Mouse (Mus musculus) limb, embryonic 12.5 days (tissue): ENCODE data around the gene Brpf3. TPM values are rescaled to one million over a fixed set of nuclear protein-coding genes. Genes with fewer than 3 reads are reported as not detected.

Experiments used
- ATAC-seq: fragments of 200-750 bp; cut with Nextera tagmentation; 2 replicates; pipeline ENCODE4 v1.8.0; 2017; ENCODE audit warnings: low read depth, moderate TSS enrichment; ENCODE audit not compliant: insufficient number of reproducible peaks, insufficient read depth, low FRiP score, low TSS enrichment
- H3K27ac ChIP-seq: fragments of 300-500 bp; sonication (generic); 2 replicates; pipeline ENCODE4 v1.5.1; 2016; ENCODE audit warnings: mild to moderate bottlenecking, moderate library complexity
- H3K27me3 ChIP-seq: fragments of 300-500 bp; sonication (generic); 2 replicates; pipeline ENCODE4 v1.6.1; 2016; ENCODE audit warnings: mild to moderate bottlenecking, moderate library complexity
- H3K36me3 ChIP-seq: fragments of 300-500 bp; sonication (generic); 2 replicates; pipeline ENCODE4 v1.6.1; 2016; ENCODE audit warnings: mild to moderate bottlenecking, moderate library complexity
- H3K4me1 ChIP-seq: fragments of 300-500 bp; sonication (generic); replicated peaks from 2 replicates; pipeline ENCODE4 v1.6.1; 2016
- H3K4me2 ChIP-seq: fragments of 300-500 bp; sonication (generic); 2 replicates; pipeline ENCODE4 v1.6.1; 2016; ENCODE audit warnings: mild to moderate bottlenecking, moderate library complexity
- H3K4me3 ChIP-seq: fragments of 300-500 bp; sonication (generic); replicated peaks from 2 replicates; pipeline ENCODE4 v1.5.1; 2016; ENCODE audit warnings: mild to moderate bottlenecking
- H3K9ac ChIP-seq: fragments of 300-500 bp; sonication (generic); replicated peaks from 2 replicates; pipeline ENCODE4 v1.6.1; 2016; ENCODE audit warnings: mild to moderate bottlenecking, moderate library complexity
- H3K9me3 ChIP-seq: fragments of 300-500 bp; sonication (generic); 2 replicates; pipeline ENCODE4 v1.6.1; 2016; ENCODE audit warnings: mild to moderate bottlenecking, moderate library complexity
- WGBS: fragments of 180-500 bp; shearing (Covaris S2); methylation state at CpG from one replicate; pipeline ENCODE4 v1.1.7; 2016; 5-methylcytosine and 5-hydroxymethylcytosine counted together
- polyA plus RNA-seq: library from polyadenylated mRNA; unstranded; fragments of >200 nt; fragmentation: Nextera tagmentation; extraction: Ambion mirVana; gene quantifications from 2 replicates; pipeline ENCODE4 v1.2.1, GENCODE M21; 2016

Brpf3 gene
- polyA plus RNA-seq, 1 experiment from 2014 or later, result 12.7 TPM

GRCm38 (mm10) chr17:28863926-28864325, 63.0 kb downstream of the Brpf3 start:
- Histone ChIP-seq H3K9me3 (no peaks in the 10 kb centered on the region), H3K4me1 (no peaks in the 10 kb centered on the region), H3K27me3 (no peaks in the 10 kb centered on the region), H3K9ac (no peak overlapping the region), H3K4me3 (no peak overlapping the region), H3K27ac (no peak overlapping the region), H3K4me2 (no peak overlapping the region), H3K36me3 (no peaks in the 10 kb centered on the region)
- 73% methylated on average over 7 of the region's 7 CpGs for WGBS
- no peak for ATAC-seq

DNA sequence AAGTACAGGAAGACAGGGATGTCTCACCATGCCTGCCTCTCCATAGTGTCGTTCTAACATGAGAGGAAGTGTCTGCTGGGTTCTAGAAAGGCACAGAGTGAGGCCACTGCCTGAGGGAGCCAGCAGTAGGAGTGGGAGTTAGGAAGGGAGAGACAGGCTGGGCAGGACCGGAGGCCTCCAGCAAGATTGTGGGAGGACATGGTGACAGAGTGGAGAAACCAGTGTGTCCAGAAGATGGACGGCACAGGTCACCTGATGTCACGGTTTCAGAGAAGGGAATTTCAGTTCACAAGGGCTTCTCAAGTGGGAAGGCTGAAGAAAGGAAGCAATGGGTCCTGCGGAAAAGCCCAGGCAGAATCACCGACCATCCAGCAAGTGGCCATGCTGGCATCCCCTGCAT, 63.6 kb downstream of the Brpf3 start:
- Histone ChIP-seq H3K4me1 (peaks cover 2% of the 10 kb centered on the region), H3K27ac (no peak overlapping the region), H3K4me2 (no peak overlapping the region), H3K4me3 (no peak overlapping the region), H3K27me3 (no peaks in the 10 kb centered on the region), H3K36me3 (no peaks in the 10 kb centered on the region), H3K9ac (no peak overlapping the region), H3K9me3 (no peaks in the 10 kb centered on the region)
- ATAC-seq, result no peak
- 70% methylated on average over 6 of the region's 6 CpGs for WGBS

DNA sequence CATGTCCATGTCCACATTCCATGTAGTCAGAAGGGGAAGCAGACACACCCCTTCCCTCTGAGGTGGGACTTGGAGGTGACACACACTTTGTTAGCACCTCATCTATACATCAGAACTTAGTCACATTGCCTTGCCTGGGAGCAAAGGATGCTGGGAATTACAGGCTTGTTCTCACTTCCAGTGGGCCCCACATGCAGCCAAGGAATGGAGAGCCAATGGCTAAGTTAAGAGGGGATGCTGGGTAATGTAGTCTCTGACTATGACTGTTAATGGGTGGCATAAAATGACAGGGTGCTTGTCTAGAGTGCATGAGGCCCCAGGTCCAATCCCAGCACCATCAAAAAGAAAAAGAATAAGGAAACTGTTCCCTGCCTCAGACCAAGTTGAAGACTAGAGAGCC, 66.0 kb downstream of the Brpf3 start:
- Histone ChIP-seq H3K4me1 (peaks cover 7% of the 10 kb centered on the region), H3K9ac (no peak overlapping the region), H3K36me3 (no peaks in the 10 kb centered on the region), H3K27me3 (no peaks in the 10 kb centered on the region), H3K9me3 (no peaks in the 10 kb centered on the region), H3K27ac (no peak overlapping the region), H3K4me2 (no peak overlapping the region), H3K4me3 (no peak overlapping the region)
- ATAC-seq, result no peak

GRCm38 (mm10) chr17:28867381-28867780, 66.5 kb downstream of the Brpf3 start:
- H3K9ac ChIP-seq, result no peak overlapping the region
- no peak overlapping the region for H3K27ac ChIP-seq
- no peak overlapping the region for H3K4me2 ChIP-seq
- 90% methylated on average over 4 of the region's 4 CpGs for WGBS
- H3K36me3 ChIP-seq, result no peaks in the 10 kb centered on the region
- no peak overlapping the region for H3K4me3 ChIP-seq
- H3K4me1 ChIP-seq, result peaks cover 7% of the 10 kb centered on the region
- no peaks in the 10 kb centered on the region for H3K27me3 ChIP-seq
- no peak for ATAC-seq
- H3K9me3 ChIP-seq, result no peaks in the 10 kb centered on the region

GRCm38 (mm10) chr17:28869412-28870110, 68.7 kb downstream of the Brpf3 start:
- WGBS, result 63% methylated on average over 9 of the region's 9 CpGs
- Histone ChIP-seq H3K9me3 (no peaks in the 10 kb centered on the region), H3K27me3 (no peaks in the 10 kb centered on the region), H3K36me3 (no peaks in the 10 kb centered on the region), H3K9ac (no peak overlapping the region), H3K27ac (no peak overlapping the region), H3K4me1 (peaks cover 7% of the 10 kb centered on the region), H3K4me2 (no peak overlapping the region), H3K4me3 (no peak overlapping the region)
- ATAC-seq, result no peak

GRCm38 (mm10) chr17:28870435-28870834, 69.5 kb downstream of the Brpf3 start:
- Histone ChIP-seq H3K27me3 (no peaks in the 10 kb centered on the region), H3K9me3 (no peaks in the 10 kb centered on the region), H3K4me2 (no peak overlapping the region), H3K27ac (no peak overlapping the region), H3K4me1 (peaks cover 11% of the 10 kb centered on the region), H3K36me3 (no peaks in the 10 kb centered on the region), H3K9ac (no peak overlapping the region), H3K4me3 (no peak overlapping the region)
- ATAC-seq, result no peak
- 74% methylated on average over 5 of the region's 5 CpGs for WGBS

DNA sequence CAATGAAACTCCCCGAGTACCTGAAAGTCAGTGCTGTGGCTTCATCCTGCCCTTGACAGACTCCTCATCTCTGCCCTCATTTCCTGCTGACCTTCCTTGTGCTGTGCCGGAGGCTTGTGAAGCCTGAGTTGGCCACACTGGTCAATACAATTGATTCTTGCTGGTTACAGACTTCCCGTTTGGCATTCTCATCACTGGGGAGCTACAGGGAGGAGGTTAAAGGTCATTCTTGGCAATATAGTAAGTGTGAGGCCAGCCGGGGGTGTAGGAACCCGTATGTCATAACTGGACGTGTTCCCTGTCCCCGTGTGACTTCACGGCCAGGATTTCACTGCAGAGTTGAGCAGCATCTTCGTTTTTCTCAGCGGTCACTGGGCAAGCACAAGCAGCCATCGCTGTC, 70.9 kb downstream of the Brpf3 start:
- H3K9ac ChIP-seq, result no peak overlapping the region

DNA sequence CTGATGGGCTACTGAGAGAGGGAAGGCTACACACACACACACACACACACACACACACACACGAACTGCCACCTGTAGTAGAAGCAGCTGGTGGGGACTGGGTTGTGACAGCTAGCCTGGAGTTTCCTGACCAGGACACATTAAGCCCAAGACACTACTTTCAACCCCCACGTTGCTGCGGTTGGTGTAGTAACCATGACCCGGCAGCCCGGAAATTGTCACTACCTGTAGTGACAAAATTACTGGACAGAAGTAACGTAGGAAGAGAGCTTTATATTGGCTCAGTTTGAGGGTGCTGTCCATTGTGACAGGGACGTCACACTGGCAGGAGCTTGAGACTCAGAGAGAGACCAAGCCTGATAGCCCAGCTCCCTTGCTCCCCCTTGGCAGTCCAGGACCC, 71.4 kb downstream of the Brpf3 start:
- peaks cover 11% of the 10 kb centered on the region for H3K4me1 ChIP-seq
- ATAC-seq, result no peak
- H3K4me2 ChIP-seq, result no peak overlapping the region
- H3K9me3 ChIP-seq, result no peaks in the 10 kb centered on the region
- no peak overlapping the region for H3K9ac ChIP-seq
- 89% methylated on average over 7 of the region's 7 CpGs for WGBS
- H3K27ac ChIP-seq, result no peak overlapping the region
- no peak overlapping the region for H3K4me3 ChIP-seq
- no peaks in the 10 kb centered on the region; the same call in 1 of the 2 replicates for H3K27me3 ChIP-seq
- no peaks in the 10 kb centered on the region for H3K36me3 ChIP-seq

More for the DNA sequence above, 70.9 kb downstream of the Brpf3 start:
- ATAC-seq, result no peak
- Histone ChIP-seq H3K4me3 (no peak overlapping the region), H3K27me3 (no peaks in the 10 kb centered on the region; the same call in 1 of the 2 replicates), H3K4me1 (peaks cover 11% of the 10 kb centered on the region), H3K27ac (no peak overlapping the region), H3K4me2 (no peak overlapping the region), H3K36me3 (no peaks in the 10 kb centered on the region), H3K9me3 (no peaks in the 10 kb centered on the region)
- 81% methylated on average over 11 of the region's 11 CpGs for WGBS

- no peak for ATAC-seq
- Histone ChIP-seq H3K4me3 (no peak overlapping the region), H3K4me1 (peaks cover 11% of the 10 kb centered on the region), H3K4me2 (no peak overlapping the region), H3K36me3 (no peaks in the 10 kb centered on the region), H3K9me3 (no peaks in the 10 kb centered on the region), H3K27ac (no peak overlapping the region), H3K27me3 (no peaks in the 10 kb centered on the region; the same call in 1 of the 2 replicates), H3K9ac (no peak overlapping the region)
- 83% methylated on average over 4 of the region's 4 CpGs for WGBS
Measured at GRCm38 (mm10) chr17:28874216-28874615, 73.3 kb downstream of the Brpf3 start.

GRCm38 (mm10) chr17:28874825-28875224, 73.9 kb downstream of the Brpf3 start:
- Histone ChIP-seq H3K9me3 (no peaks in the 10 kb centered on the region), H3K36me3 (no peaks in the 10 kb centered on the region), H3K27ac (no peak overlapping the region), H3K4me2 (no peak overlapping the region), H3K4me3 (no peak overlapping the region), H3K9ac (no peak overlapping the region), H3K27me3 (no peaks in the 10 kb centered on the region; the same call in 1 of the 2 replicates), H3K4me1 (peaks cover 5% of the 10 kb centered on the region)
- 79% methylated on average over 7 of the region's 7 CpGs for WGBS
- ATAC-seq, result no peak

- Histone ChIP-seq H3K4me1 (peaks cover 7% of the 10 kb centered on the region; the same call in 1 of the 2 replicates), H3K9me3 (no peaks in the 10 kb centered on the region), H3K4me3 (no peak overlapping the region), H3K9ac (no peak overlapping the region), H3K4me2 (no peak overlapping the region), H3K27ac (no peak overlapping the region), H3K36me3 (no peaks in the 10 kb centered on the region), H3K27me3 (peaks cover 3% of the 10 kb centered on the region; the same call in 1 of the 2 replicates)
- no peak for ATAC-seq
- WGBS, result 43% methylated on average over 8 of the region's 8 CpGs
Measured at GRCm38 (mm10) chr17:28875316-28875715, 74.4 kb downstream of the Brpf3 start.

- H3K9ac ChIP-seq, result no peak overlapping the region
Measured at GRCm38 (mm10) chr17:28876331-28876730, 75.4 kb downstream of the Brpf3 start.

More at GRCm38 (mm10) chr17:28876331-28876730, 75.4 kb downstream of the Brpf3 start:
- Histone ChIP-seq H3K27ac (no peak overlapping the region), H3K9me3 (no peaks in the 10 kb centered on the region), H3K36me3 (no peaks in the 10 kb centered on the region), H3K4me2 (peak overlapping the region; percentile 40), H3K4me1 (peaks cover 7% of the 10 kb centered on the region; the same call in 1 of the 2 replicates), H3K4me3 (no peak overlapping the region), H3K27me3 (peaks cover 14% of the 10 kb centered on the region)
- ATAC-seq, result no peak
- WGBS, result 66% methylated on average over 5 of the region's 5 CpGs
